Mouse (Mus musculus) forebrain, embryonic 16.5 days (tissue): Measurements from ENCODE around the gene Ublcp1. TPM values are rescaled to one million over a fixed set of nuclear protein-coding genes. Genes with fewer than 3 reads are reported as not detected.

ENCODE experiments used
- ATAC-seq: fragments of 200-750 bp; cut with Nextera tagmentation; 2 replicates; pipeline ENCODE4 v1.8.0; 2017; ENCODE audit warnings: mild to moderate bottlenecking, moderate library complexity
- H3K27ac ChIP-seq: fragments of 300-500 bp; sonication (generic); 2 replicates; pipeline ENCODE4 v1.5.1; 2014; ENCODE audit warnings: low read length, control low read depth
- H3K27me3 ChIP-seq: fragments of 300-500 bp; sonication (generic); replicated peaks from 2 replicates; pipeline ENCODE4 v1.6.1; 2014; ENCODE audit warnings: low read length; ENCODE audit not compliant: control insufficient read depth, insufficient read depth
- H3K36me3 ChIP-seq: fragments of 300-500 bp; sonication (generic); 2 replicates; pipeline ENCODE4 v1.6.1; 2014; ENCODE audit not compliant: control insufficient read depth, insufficient read depth
- H3K4me1 ChIP-seq: fragments of 300-500 bp; sonication (generic); replicated peaks from 2 replicates; pipeline ENCODE4 v1.6.1; 2014; ENCODE audit warnings: low read length; ENCODE audit not compliant: control insufficient read depth, insufficient read depth
- H3K4me2 ChIP-seq: fragments of 300-500 bp; sonication (generic); 2 replicates; pipeline ENCODE4 v1.6.1; 2014; ENCODE audit warnings: mild to moderate bottlenecking, low read length, control low read depth
- H3K4me3 ChIP-seq: fragments of 300-500 bp; sonication (generic); replicated peaks from 2 replicates; pipeline ENCODE4 v1.5.1; 2014; ENCODE audit warnings: mild to moderate bottlenecking, low read length, control low read depth
- H3K9ac ChIP-seq: fragments of 300-500 bp; sonication (generic); replicated peaks from 2 replicates; pipeline ENCODE4 v1.6.1; 2014; ENCODE audit warnings: low read depth, low read length, control low read depth
- H3K9me3 ChIP-seq: fragments of 300-500 bp; sonication (generic); 2 replicates; pipeline ENCODE4 v1.6.1; 2016; ENCODE audit warnings: low read length; ENCODE audit not compliant: control insufficient read depth
- WGBS: fragments of 180-500 bp; shearing (Covaris S2); extraction: QIAGEN DNeasy Blood & Tissue Kit; methylation state at CpG from one replicate; pipeline ENCODE4 v1.1.7; 2014; 5-methylcytosine and 5-hydroxymethylcytosine counted together
- polyA plus RNA-seq: library from polyadenylated mRNA; unstranded; fragments of >200 nt; fragmentation: Nextera tagmentation; extraction: Ambion mirVana; gene quantifications from 2 replicates; pipeline ENCODE4 v1.2.1, GENCODE M21; 2015

The Ublcp1 gene
- polyA plus RNA-seq, 1 experiment from 2014 or later, result 53.1 TPM

DNA sequence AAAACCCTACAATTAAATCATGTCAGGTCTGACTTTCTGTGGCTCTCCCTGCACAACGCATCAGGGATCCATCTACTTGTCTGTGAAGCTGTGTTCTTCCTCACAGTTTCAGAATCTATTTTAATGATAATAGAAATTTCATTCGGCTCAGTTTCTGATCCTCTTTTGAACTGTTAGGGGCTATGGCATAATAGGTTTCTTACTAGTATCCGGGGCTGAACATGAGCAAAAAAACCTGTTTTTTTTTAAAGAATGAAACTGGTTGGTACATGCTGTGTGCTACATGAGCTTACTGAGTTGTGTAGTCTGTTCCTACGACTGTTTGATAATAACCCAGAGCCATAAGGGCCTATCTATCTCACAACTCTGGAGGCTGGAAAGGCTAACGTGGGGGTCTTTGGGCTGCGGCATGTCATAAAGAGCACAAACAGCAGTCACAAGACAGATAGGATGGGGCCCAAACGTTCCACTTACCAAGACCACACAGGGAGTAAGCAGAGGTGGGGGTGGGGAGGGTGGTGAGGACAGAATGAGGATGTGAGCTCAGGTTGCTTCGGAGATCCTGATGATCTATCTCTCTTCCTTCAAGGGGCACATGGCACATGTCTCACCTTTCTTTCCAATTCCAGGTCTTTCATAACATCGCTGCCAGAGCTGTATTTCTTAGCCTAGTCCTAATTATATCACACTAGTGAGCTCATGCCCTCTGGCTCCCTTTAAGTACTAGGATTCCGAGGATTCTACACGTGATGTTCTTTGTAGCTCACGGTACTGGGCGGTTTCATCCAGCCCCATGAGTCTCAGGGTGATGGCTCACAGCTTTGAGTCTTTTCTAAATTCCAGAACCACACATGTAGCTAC, 28.3 kb upstream of the Ublcp1 start:
- H3K9ac ChIP-seq, result no peak overlapping the region
- no peak overlapping the region for H3K4me3 ChIP-seq
- ATAC-seq, result no peak
- WGBS, result 77% methylated on average over 13 of the region's 13 CpGs
- no peak overlapping the region for H3K4me2 ChIP-seq
- H3K36me3 ChIP-seq, result no peaks in the 10 kb centered on the region
- no peak overlapping the region for H3K27ac ChIP-seq
- no peaks in the 10 kb centered on the region for H3K27me3 ChIP-seq
- 0 out of 2 replicates have a peak, but pooled peaks cover 2% of the 10 kb centered on the region for H3K4me1 ChIP-seq
- H3K9me3 ChIP-seq, result no peaks in the 10 kb centered on the region

DNA sequence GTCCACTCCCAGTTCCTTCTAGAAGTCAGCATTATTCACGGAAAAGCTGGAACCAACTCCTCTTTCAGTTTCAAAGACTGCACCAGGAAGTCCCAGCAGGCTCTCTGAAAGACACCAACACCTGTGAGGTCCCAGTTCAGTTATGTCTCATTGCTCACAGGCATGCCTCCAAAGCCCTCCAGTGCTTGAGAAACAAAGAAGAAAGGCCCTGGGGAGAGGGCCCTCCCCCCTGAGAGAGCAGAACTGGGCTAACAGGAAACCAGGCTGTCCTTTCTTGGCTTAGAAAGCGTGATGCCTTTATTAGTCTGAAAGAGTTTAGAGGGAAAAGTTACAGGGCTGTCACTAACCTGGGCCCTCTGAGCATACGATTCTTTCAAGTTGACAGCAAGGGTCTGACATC, 25.9 kb upstream of the Ublcp1 start:
- Histone ChIP-seq H3K4me1 (0 out of 2 replicates have a peak, but pooled peaks cover 2% of the 10 kb centered on the region), H3K9me3 (no peaks in the 10 kb centered on the region), H3K9ac (no peak overlapping the region), H3K4me3 (no peak overlapping the region), H3K4me2 (no peak overlapping the region), H3K36me3 (no peaks in the 10 kb centered on the region), H3K27me3 (no peaks in the 10 kb centered on the region), H3K27ac (no peak overlapping the region)
- ATAC-seq, result no peak
- WGBS, result 45% methylated on average over 3 of the region's 3 CpGs

DNA sequence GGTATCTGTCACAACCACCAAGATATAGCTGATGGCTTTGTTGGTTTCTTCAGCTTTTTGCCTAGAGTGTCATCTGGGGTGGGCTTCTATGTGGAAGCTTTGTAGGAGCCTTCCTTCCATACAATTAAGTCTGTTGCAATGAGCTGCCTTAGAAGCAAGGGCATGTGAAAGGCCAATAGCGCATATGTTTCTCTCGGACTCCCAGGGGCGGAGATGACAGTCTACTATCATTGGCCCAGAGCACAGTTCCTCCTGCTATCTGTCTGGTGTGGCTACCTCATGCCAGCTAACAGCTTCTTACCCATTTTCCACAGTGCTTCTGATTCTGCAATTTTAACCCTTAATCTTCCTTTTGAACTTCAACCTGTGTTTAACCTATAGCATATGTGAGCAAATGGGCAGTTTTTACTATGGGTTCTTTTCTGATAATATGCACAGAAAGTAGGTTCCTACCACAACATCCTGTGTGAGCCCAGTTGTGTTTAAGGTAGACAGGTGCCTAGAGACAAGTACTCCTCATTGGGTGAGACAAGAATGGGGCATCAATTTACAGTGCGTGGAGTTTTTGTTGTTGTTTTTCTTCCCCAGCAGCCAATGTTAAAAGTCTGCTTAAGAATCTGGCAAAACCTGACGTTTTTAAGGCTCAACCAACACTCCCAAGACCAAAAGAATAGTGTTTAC, 24.5 kb upstream of the Ublcp1 start:
- WGBS, result 85% methylated on average over 5 of the region's 5 CpGs
- ATAC-seq, result no peak

DNA sequence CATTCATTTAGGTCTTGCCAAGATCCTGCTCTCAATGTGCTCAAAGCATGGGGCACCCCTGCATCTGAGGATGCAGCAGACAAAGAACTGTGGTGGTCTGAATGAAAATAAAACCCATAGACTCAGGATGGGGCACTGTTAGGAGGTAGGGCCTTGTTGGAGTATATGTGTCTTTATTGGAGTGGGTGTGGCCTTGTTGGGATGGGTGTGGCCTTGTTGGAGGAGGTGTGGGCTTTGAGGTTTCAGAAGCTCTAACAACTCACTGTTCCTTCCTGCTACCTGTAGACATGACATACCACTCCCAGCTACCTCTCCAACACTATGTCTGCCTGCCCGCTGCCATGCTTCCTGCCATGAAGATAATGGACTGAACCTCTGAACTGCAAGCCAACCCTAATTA, 18.8 kb upstream of the Ublcp1 start:
- no peak overlapping the region for H3K9ac ChIP-seq
- no peak for ATAC-seq
- H3K9me3 ChIP-seq, result no peaks in the 10 kb centered on the region
- no peak overlapping the region for H3K27ac ChIP-seq
- H3K36me3 ChIP-seq, result no peaks in the 10 kb centered on the region
- no peaks in the 10 kb centered on the region for H3K27me3 ChIP-seq
- H3K4me3 ChIP-seq, result no peak overlapping the region
- H3K4me2 ChIP-seq, result no peak overlapping the region
- WGBS, result 95% methylated on average over 1 of the region's 1 CpGs
- no peaks in the 10 kb centered on the region for H3K4me1 ChIP-seq

More for the DNA sequence above, 24.5 kb upstream of the Ublcp1 start:
- H3K4me3 ChIP-seq, result no peak overlapping the region
- no peaks in the 10 kb centered on the region for H3K36me3 ChIP-seq
- no peaks in the 10 kb centered on the region for H3K9me3 ChIP-seq
- no peak overlapping the region for H3K27ac ChIP-seq
- H3K4me1 ChIP-seq, result 0 out of 2 replicates have a peak, but pooled peaks cover 2% of the 10 kb centered on the region
- H3K27me3 ChIP-seq, result no peaks in the 10 kb centered on the region
- H3K9ac ChIP-seq, result no peak overlapping the region
- no peak overlapping the region for H3K4me2 ChIP-seq

DNA sequence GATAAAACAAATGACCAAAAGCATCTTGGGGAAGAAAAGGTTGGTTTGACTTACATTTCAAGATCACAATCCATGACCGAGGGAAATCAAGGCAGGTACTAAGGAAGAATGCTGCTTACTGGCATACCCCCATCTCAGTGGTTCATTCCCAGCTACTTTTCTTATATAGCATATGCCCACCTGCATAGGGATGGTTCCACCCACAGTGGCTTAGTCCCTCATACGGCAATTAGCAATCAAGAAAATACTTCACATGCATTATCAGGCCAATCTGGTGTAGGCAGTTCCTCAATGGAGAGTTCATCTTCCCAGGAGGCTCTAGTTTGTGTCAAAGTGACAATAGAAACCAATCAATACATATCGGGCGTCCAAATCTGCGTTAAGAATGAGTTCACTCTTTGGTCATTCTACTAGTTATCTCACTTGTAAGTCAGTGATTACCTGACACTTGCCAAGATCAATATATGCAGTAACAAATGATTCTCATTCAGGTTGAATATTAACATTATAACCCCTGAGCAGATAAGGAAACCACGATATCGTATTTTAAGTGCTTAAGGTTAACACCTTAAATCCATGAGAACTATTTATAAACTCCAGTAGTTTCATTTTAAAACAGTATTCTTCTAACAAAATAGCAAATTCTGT, 14.9 kb upstream of the Ublcp1 start:
- Histone ChIP-seq H3K9me3 (no peaks in the 10 kb centered on the region), H3K27me3 (no peaks in the 10 kb centered on the region), H3K4me3 (no peak overlapping the region), H3K9ac (no peak overlapping the region), H3K4me2 (no peak overlapping the region), H3K36me3 (no peaks in the 10 kb centered on the region), H3K4me1 (no peaks in the 10 kb centered on the region), H3K27ac (no peak overlapping the region)
- WGBS, result 91% methylated on average over 7 of the region's 7 CpGs
- ATAC-seq, result no peak

DNA sequence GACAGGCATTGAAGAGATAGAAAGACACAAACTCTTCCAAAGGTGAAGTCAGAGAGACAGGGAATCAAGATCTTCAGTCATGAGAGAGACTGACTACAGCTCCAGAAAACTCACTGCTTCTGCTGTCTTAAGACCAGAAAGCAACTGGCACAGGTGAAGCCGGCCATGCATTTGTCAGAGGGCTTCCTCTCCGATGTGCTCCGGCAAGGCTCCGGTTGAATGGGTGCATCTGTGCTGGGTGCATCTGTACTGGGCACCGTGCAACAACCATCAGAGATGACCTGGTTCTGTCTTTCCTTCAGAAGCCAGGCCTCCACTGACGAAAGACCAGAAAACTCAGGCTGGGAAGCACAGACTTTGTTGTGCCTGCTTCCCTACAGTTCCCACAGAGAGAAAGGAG, 9.9 kb upstream of the Ublcp1 start:
- no peak for ATAC-seq
- no peak overlapping the region for H3K4me2 ChIP-seq
- H3K36me3 ChIP-seq, result no peaks in the 10 kb centered on the region
- no peak overlapping the region for H3K4me3 ChIP-seq
- H3K9me3 ChIP-seq, result no peaks in the 10 kb centered on the region
- no peaks in the 10 kb centered on the region for H3K4me1 ChIP-seq
- no peak overlapping the region for H3K9ac ChIP-seq
- no peak overlapping the region for H3K27ac ChIP-seq
- H3K27me3 ChIP-seq, result no peaks in the 10 kb centered on the region
- 92% methylated on average over 6 of the region's 6 CpGs for WGBS

DNA sequence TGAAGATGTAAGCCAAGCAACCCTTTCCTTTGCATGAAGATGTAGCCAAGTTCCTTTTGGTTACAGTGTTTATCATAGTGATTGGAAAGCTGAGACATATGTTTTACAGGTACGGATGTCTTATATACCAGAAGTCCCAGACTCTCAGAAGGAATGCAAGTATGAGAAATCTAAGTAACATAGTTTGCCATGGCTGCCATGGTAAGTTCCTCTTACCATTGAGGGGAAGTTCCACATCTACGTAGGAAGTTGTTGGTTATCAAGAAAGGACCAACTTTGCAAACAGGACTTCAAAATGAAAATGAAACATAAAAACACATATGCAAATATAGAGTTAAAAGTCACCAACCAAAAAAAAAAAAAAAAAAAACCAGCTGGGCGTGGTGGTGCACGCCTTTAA, 8.1 kb upstream of the Ublcp1 start:
- no peak overlapping the region for H3K4me2 ChIP-seq
- no peaks in the 10 kb centered on the region for H3K36me3 ChIP-seq
- H3K27ac ChIP-seq, result no peak overlapping the region
- H3K9ac ChIP-seq, result no peak overlapping the region
- no peak overlapping the region for H3K4me3 ChIP-seq
- H3K4me1 ChIP-seq, result no peaks in the 10 kb centered on the region
- H3K9me3 ChIP-seq, result no peaks in the 10 kb centered on the region
- ATAC-seq, result no peak
- WGBS, result 90% methylated on average over 4 of the region's 4 CpGs
- no peaks in the 10 kb centered on the region for H3K27me3 ChIP-seq

DNA sequence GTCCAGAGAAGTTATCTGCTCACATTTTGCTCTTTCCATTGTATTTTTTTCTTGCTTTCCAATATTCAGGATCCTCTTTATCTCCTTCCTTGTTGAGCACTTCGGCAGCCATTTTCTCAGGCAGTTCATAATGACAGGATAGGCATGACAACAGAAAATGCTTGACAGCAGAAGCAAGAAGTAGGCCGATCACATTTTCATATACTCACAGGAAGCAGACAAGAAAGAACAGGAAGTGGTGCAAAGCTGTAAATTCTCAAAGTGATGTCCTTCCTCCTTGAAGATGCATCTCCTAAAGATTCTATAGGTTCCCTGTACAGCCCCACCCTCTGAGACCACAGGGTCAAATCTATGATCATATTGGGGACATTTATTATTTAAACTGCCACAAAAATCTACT, 6.1 kb upstream of the Ublcp1 start:
- no peaks in the 10 kb centered on the region for H3K36me3 ChIP-seq
- H3K9me3 ChIP-seq, result no peaks in the 10 kb centered on the region
- no peak overlapping the region for H3K4me2 ChIP-seq
- H3K27ac ChIP-seq, result no peak overlapping the region
- no peak overlapping the region for H3K4me3 ChIP-seq
- peaks cover 4% of the 10 kb centered on the region for H3K4me1 ChIP-seq
- no peak overlapping the region for H3K9ac ChIP-seq
- H3K27me3 ChIP-seq, result no peaks in the 10 kb centered on the region
- WGBS, result 87% methylated on average over 2 of the region's 2 CpGs
- no peak for ATAC-seq

DNA sequence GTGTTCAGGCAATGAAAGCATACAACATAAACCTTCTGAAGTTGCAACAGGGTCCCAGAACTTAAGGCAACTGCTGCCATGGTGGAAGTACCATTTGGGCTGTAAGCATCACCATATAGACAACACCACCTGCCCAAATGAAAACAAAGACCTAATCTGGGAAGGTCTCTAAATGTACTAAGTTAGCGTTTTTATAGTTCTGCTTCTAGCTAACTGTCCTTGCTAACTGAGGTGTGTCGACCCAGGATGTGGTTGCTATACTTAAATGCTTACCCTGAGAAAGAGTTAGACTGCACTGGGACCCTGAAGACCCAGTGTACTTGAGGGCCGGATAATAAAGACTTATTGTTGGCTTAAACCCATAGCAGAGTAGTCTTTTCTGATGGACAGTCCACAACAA, 5.2 kb upstream of the Ublcp1 start:
- Histone ChIP-seq H3K27ac (no peak overlapping the region), H3K4me3 (no peak overlapping the region), H3K9ac (no peak overlapping the region), H3K4me2 (no peak overlapping the region), H3K4me1 (peaks cover 8% of the 10 kb centered on the region), H3K27me3 (no peaks in the 10 kb centered on the region), H3K36me3 (no peaks in the 10 kb centered on the region), H3K9me3 (no peaks in the 10 kb centered on the region)
- ATAC-seq, result no peak
- WGBS, result 76% methylated on average over 3 of the region's 3 CpGs
